Mouse (Mus musculus): ENCODE measurements around the gene Rasl12. TPM values are rescaled to one million over a fixed set of nuclear protein-coding genes. Genes with fewer than 3 reads are reported as not detected.

Gene Rasl12
- total and polyA plus RNA-seq, 3 experiments: 0.13 TPM; not detected in 2

- TF ChIP-seq ETS1 (conservative IDR thresholded peaks at IDR 0.05; ENCODE audit: low read depth, low read length) (no peak), USF1 (IDR thresholded peaks at IDR 0.05; ENCODE audit: low read depth, low read length) (no peak), RAD21 (IDR thresholded peaks at IDR 0.05; ENCODE audit: low read depth, low read length) (peak; percentile 68), CHD1 (IDR thresholded peaks at IDR 0.05; ENCODE audit: low read depth, low read length) (no peak), CHD2 (IDR thresholded peaks at IDR 0.05; ENCODE audit: low read length) (no peak), SMC3 (IDR thresholded peaks at IDR 0.05; ENCODE audit: low read depth, low read length) (peak; percentile 58), ELF1 (IDR thresholded peaks at IDR 0.05; ENCODE audit: low read depth, low read length) (no peak), CTCF (conservative IDR thresholded peaks at IDR 0.05 in 1 of 2, IDR thresholded peaks at IDR 0.05 in 1 of 2; ENCODE audit: low read depth in 2 of 2, low read length in 2 of 2) (peak; percentile 9 to 77; a peak in 2 of 4 replicates), JUN (IDR thresholded peaks at IDR 0.05; ENCODE audit: insufficient read depth, low read depth, low read length) (no peak), IRF4 (IDR thresholded peaks at IDR 0.05; ENCODE audit: low read depth, low read length) (no peak), ZC3H11A (IDR thresholded peaks at IDR 0.05; ENCODE audit: low read depth, low read length) (no peak), MXI1 (IDR thresholded peaks at IDR 0.05; ENCODE audit: low read depth, low read length) (no peak), ZKSCAN1 (IDR thresholded peaks at IDR 0.05; ENCODE audit: borderline replicate concordance, low read depth, low read length) (no peak), UBTF (IDR thresholded peaks at IDR 0.05; ENCODE audit: low read depth, low read length) (no peak), RCOR1 (conservative IDR thresholded peaks at IDR 0.05; ENCODE audit: low read depth, low read length) (no peak), GABPA (IDR thresholded peaks at IDR 0.05; ENCODE audit: insufficient replicate concordance, low read depth, low read length) (no peak), TCF12 (IDR thresholded peaks at IDR 0.05; ENCODE audit: low read depth, low read length) (no peak), ZNF384 (IDR thresholded peaks at IDR 0.05; ENCODE audit: low read depth, low read length) (no peak), PAX5 (IDR thresholded peaks at IDR 0.05; ENCODE audit: low read length) (no peak)
- peaks cover 0 to 24% of the 10 kb centered on the region in 2 experiments for H3K36me3 ChIP-seq (replicated peaks in 1 of 2; ENCODE audit: control insufficient read depth in 1 of 2, insufficient read depth in 1 of 2, low read length in 1 of 2)
- no peaks in the 10 kb centered on the region for H3K79me2 ChIP-seq (replicated peaks; ENCODE audit: control insufficient read depth, extremely low read depth, insufficient read depth, poor library complexity, severe bottlenecking)
- H3K4me1 ChIP-seq (ENCODE audit: control insufficient read depth in 1 of 2, insufficient read depth in 2 of 2): no peaks in the 10 kb centered on the region
- dilution Hi-C loops (cut with MboI; ENCODE audit: extremely low pct_ligation_motif_present, extremely low pct_unique_long_range_greater_than_20kb, low sequenced_read_pairs): no loop called here
- in situ Hi-C loops (cut with MboI; ENCODE audit: low pct_ligation_motif_present, low pct_unique_long_range_greater_than_20kb, low sequenced_read_pairs): no loop called here
- no peak overlapping the region for H3K4me3 ChIP-seq (replicated peaks in 1 of 3; ENCODE audit: low read depth in 2 of 3, low read length in 2 of 3, poor library complexity in 1 of 3)
- no peak overlapping the region for H3K4me2 ChIP-seq (ENCODE audit: insufficient read depth, low read depth, poor library complexity, severe bottlenecking)
- no peak overlapping the region for H3K27ac ChIP-seq (ENCODE audit: insufficient read depth, low read depth)
- H3K9ac ChIP-seq (ENCODE audit: insufficient read depth, low read depth): no peak overlapping the region
- DNase-seq (ENCODE audit: extremely low read depth): peak; percentile 35
- no peaks in the 10 kb centered on the region for H3K27me3 ChIP-seq (replicated peaks)
- H3K9me3 ChIP-seq (replicated peaks; ENCODE audit: low read length): no peaks in the 10 kb centered on the region
Observed at GRCm38 (mm10) chr9:65372449-65372848, 25.9 kb upstream of the Rasl12 start.

GRCm38 (mm10) chr9:65374468-65375162 is 23.7 kb upstream of the Rasl12 start:
- Histone ChIP-seq H3K9ac (ENCODE audit: insufficient read depth, low read depth) (no peak overlapping the region), H3K4me3 (replicated peaks in 1 of 3; ENCODE audit: low read depth in 2 of 3, low read length in 2 of 3, poor library complexity in 1 of 3) (no peak overlapping the region), H3K79me2 (replicated peaks; ENCODE audit: control insufficient read depth, extremely low read depth, insufficient read depth, poor library complexity, severe bottlenecking) (no peaks in the 10 kb centered on the region), H3K9me3 (replicated peaks; ENCODE audit: low read length) (no peaks in the 10 kb centered on the region), H3K4me1 (ENCODE audit: control insufficient read depth in 1 of 2, insufficient read depth in 2 of 2) (peaks cover 0 to 2% of the 10 kb centered on the region in 2 experiments; a peak in 1 of 4 replicates), H3K27ac (ENCODE audit: insufficient read depth, low read depth) (no peak overlapping the region), H3K27me3 (replicated peaks) (no peaks in the 10 kb centered on the region), H3K4me2 (ENCODE audit: insufficient read depth, low read depth, poor library complexity, severe bottlenecking) (no peak overlapping the region), H3K36me3 (replicated peaks in 1 of 2; ENCODE audit: control insufficient read depth in 1 of 2, insufficient read depth in 1 of 2, low read length in 1 of 2) (peaks cover 0 to 22% of the 10 kb centered on the region in 2 experiments)
- dilution Hi-C loops (cut with MboI; ENCODE audit: extremely low pct_ligation_motif_present, extremely low pct_unique_long_range_greater_than_20kb, low sequenced_read_pairs) (no loop called here), in situ Hi-C loops (cut with MboI; ENCODE audit: low pct_ligation_motif_present, low pct_unique_long_range_greater_than_20kb, low sequenced_read_pairs) (no loop called here)
- DNase-seq (ENCODE audit: extremely low read depth): no peak
- TF ChIP-seq POLR2AphosphoS2 (IDR thresholded peaks at IDR 0.05; ENCODE audit: low read depth, low read length): no peak

Data from CH12.LX (cell line).